Mouse (Mus musculus): Measurements from ENCODE around the gene Tesmin.

DNA sequence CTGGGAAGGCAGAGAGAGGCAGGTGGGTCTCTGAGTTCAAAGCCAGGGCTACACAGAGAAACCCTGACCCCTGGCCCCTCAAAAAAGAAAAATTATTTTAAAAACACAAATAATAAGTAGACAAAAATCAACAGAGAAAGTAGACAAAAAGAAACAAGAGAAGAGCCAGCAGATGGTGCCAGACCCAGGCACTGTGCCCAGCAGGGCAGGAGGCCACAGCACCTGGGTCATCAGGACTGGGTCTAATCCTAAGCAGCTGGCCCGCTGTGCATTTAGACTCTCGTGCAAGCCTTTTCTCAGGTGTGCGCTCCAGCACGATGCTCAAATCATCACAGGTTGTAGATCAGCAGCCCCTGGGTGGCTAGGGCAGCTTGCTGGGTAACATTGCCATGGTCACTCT, 25.1 kb upstream of the Tesmin start:
- TF ChIP-seq CTCF (IDR thresholded peaks at IDR 0.05; ENCODE audit: borderline replicate concordance, insufficient read depth, low read depth, low read length): no peak
- no peak for TF ChIP-seq POLR2A (IDR thresholded peaks at IDR 0.05; ENCODE audit: borderline replicate concordance, insufficient read depth, low read length)
